Mouse (Mus musculus) adrenal gland, postnatal 14 days (tissue): ENCODE results near the gene Kcnh5. TPM values are rescaled to one million over a fixed set of nuclear protein-coding genes. Genes with fewer than 3 reads are reported as not detected.

ENCODE experiments used
- DNase-seq: peaks from one replicate; pipeline ENCODE4 v3.0.0; 2021; ENCODE audit warnings: mixed read lengths
- total RNA-seq: library from RNA; stranded (reverse); gene quantifications from 2 replicates; pipeline ENCODE4 v1.2.3, GENCODE M21; 2021

Kcnh5 gene
- total RNA-seq, 1 experiment from 2014 or later = not detected

DNA sequence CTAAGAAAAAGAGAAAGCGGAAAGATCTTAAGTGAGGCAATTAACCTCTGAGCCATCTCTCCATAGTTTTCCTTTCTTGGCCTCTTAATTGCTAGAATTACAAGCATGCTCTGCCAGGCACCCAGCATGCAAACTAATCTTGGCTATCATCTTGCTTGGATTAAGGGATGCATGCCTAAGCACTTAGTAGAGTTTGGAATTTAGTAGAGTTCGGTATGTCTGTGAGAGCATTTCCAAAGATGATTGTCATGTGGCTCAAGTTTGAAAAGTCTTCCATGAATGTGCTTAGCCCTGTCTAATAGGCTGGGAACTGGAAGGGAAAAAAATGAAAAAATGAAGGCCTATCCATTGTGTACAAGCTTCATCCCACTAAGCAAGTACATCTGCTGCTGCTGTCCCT is 224.5 kb downstream of the Kcnh5 start:
- no peak for DNase-seq

DNA sequence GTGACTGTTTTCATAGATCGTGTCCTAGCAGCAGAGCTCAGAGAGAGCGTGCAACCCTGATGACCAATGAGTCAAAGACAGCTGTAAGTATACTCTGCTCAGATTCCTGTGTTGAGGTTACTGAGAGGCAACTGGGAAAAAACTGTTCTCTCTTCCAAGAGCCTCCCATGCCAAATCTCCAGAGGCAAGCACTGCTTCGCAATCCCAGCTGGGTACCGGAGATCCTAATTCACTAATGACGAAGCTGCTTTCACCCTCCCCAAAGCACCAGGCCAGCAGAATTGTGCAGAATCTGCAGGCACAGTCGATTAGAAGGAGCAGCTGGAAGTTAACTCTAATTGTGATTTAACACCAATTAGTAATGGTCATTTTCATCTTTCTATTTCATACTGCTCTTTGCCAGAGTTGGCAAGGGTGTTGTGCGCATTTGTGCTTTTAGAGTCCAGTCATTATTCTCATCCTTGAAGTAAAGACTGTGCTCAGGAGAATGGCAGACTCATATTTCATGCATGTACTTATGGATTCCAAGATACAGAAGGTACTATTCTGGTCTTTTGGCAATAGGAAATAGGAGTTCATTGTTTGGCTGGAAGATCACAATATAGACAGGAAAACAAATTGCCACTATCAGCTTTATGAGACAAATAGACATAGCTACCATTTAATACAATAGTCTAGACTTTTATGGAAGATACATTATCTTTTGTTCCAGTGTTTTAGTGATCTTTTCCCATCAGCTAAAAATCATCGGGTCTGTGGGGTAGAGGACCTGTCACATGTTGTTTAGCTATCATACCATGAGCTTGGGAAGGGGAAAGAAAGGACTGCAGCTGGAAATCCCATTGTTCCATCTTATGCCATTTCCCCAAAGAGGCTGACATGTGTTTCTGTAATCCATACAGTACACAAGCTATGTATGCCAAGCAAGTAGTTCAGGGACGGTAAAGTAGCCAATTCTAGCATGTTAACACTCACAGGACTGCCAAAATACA is 225.7 kb downstream of the Kcnh5 start:
- DNase-seq = peak; percentile 8

DNA sequence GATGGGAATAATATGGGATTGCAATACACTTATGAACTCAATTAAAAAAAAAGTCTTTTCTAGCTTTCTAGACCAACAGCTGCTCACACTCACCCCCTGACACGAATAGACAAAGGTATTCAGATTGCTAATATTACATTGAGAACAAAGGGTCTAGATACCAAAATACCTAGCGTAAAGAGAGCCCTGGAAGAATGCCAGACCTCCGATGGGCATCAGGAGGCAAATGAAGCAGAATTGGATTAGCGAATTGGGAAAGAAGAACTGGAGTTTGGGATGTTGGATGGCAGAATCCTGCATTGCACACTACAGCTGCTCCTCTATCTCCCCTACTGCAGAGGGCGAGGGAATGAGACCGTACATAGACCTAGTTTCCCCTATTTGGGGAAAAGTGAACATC is 275.8 kb downstream of the Kcnh5 start:
- no peak for DNase-seq

DNA sequence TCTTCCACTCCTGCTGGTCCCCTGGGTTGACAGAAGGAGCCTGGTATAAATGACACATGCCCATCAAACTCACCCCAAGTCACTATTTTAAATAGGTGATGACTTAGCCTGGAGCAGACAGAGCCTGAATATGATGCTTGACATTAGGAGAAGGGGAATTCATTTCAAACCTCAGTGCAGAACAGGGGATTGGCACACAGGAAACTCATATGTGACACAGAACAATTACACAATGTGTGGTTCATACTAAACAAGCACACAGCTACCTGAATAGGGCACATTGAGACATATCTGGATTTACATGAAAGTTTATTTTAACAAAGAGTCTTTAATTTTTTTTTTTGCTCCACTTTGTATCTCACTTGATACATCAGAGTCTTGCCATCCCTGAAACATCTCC is 276.4 kb downstream of the Kcnh5 start:
- no peak for DNase-seq

DNA sequence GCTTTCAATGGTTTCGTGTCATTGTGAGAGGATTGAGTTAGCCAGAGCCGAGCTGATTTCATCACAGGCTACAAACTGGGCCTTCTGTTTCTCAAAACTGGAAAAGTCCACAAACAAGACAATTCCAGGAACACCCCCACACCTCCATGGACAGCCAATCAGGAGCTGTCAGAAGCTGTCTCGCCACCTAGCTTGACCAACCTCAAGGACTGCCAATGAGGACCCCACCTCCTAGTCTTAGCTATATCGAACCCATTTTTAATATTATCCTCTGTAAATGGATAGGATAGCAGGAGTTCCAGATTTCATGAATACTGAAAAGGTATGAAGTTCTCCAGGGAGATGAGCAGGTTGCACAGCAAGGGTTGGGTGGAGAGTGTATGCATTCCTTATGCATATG is 278.1 kb downstream of the Kcnh5 start:
- DNase-seq = no peak

DNA sequence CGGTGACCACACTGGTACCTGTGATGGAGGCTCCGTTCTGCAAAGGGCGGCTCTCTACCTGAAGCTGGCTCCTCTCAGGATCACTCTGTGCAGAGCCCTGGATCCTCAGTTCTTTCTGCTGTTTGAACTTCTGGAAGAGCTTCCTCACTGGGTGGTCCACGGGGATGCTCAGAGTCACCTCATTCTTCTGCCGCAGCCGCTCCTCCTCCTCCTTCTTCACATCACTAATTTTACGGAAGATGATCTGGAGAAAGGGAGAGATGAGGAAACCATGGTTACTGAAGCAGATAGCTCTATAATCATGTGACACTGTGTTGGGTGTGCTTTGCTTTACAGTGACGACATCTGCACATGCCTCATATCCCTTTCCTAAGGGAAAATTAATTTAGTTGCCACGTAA is 278.9 kb downstream of the Kcnh5 start:
- no peak for DNase-seq

DNA sequence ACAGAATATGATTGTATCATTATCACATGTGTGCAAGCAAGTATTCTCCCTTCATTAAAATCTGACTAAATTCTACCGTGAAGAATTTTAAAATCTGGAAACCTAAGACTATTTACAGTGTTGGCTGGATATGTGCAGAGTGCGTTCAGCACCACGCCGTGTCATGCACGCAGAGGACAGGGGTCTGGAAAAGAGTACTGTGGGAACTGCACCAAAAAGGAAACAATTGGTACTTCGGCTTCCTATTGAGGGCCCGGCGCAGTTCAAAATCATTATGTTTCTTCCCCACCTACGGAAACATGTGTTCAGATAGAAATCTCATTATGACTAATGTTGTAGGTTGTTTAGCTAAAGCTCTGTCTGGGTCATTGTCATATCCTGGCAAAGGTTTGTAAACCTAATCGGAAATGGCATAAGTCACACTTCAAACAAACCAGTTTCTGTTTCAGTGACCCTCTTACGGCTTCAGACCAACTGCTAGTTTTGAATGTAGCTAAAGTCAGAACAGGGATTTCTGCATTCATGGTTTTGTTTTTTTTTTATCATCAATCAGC is 282.2 kb downstream of the Kcnh5 start:
- DNase-seq = no peak

DNA sequence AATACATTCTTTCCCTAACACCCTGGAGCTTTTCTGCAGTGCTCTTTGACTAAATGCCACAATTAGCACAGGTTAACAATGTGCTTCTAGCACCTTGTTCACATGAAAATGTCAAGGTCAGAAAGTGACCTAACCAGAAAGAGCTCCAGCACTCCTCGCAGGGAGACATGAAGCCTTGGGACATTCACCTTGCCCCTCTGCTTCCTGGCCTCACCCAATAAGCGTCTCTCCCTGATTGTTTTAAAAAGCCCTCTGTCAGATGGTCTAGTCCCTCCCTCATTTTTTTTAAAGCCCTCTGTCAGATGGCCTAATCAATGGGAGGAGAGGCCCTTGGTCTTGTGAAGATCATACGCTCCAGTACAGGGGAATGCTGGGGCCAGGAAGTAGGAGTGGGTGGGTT is 287.7 kb downstream of the Kcnh5 start:
- DNase-seq = no peak

DNA sequence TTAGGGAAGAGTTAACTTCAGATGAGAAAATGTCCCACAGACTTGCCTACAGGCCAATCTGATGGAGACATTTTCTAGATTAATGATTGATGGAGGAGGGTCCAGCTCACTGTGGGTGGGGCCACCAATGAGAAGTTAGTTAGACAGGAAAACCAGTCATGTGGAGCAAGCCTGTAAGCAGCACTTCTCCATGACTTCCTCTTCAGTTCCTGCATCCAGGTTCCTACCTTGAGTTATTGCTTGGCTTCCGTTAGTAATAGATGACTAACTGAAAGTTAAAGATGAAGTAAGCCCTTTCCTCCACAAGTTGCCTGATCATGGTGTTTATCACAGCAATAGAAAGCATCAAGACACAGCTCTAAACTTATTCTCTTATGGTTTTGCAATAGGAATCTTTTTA is 290.1 kb downstream of the Kcnh5 start:
- no peak for DNase-seq

DNA sequence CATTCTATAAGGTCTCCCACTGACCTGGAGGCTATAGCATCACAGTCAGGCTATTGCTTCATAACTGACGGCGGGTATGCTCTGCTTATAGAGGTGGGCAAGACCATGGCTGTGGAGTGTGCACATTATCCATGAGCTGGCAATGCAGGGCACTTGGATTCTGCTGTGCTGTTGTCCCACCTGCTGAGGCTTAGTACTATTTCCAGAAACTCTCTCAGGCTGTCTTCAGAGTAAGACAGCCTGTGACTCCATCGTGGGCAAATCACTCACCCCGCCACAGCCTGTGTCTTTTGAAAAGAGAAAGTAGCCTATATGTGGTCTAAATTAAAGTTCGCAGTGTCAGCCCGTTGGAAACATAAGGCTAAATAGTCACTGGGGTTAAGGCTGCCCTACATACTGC is 295.8 kb downstream of the Kcnh5 start:
- DNase-seq = no peak

DNA sequence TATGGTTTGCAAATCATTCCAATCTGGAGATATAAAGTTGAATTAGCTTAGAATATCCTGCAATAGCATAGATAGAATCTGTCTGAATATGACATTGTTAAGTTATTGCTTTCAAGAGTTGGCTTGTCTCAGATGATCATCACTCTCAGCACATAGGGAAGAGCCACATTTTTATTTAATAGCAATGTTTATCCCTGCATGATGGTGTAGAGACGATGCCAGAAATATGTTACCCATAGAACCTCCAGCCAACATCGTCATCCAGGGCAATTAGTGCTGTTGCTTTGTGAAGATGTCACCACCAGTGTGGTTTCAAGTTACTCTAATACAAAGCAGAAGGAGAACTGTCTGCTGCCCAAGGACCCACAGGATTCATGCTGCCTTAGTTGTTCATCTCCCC is 321.5 kb downstream of the Kcnh5 start:
- no peak for DNase-seq

DNA sequence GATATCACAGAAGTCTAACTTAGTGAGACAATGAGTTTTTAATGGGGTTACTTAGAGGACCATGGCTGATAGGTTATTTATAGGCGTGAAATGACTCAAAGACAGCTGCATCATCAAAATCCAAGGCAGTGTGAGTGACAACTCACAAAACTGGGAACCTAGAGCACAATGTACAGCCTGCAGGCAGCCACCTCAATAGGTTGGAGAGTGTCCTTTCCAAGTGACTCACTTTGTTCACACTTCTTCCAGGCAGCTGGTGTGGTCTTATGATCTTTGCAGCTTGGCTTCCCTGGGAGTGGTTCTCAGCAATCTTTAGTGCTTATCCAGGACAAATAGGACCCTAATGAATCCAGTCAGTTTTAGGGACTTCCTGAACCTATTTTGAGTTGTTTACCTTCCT is 322.9 kb downstream of the Kcnh5 start:
- DNase-seq = no peak

DNA sequence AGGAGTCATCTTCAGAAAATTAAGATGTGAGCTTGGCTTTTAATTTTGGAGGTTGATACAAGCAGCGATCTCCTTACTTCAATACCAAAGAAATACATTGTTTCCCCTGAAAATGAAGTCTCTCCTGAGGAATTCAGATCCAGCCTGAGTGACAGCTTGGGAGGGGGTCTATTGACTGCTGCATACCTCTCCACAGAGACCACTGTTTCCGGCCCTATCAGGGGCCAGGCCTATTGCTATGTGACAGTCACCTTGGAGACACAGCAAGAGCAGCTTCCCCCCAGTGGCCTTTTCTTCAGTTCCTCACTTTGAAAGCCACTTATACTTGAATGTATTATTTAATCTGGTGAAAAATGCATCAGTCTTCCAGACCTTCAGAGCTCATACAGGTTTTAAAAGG is 326.8 kb downstream of the Kcnh5 start:
- DNase-seq = no peak

DNA sequence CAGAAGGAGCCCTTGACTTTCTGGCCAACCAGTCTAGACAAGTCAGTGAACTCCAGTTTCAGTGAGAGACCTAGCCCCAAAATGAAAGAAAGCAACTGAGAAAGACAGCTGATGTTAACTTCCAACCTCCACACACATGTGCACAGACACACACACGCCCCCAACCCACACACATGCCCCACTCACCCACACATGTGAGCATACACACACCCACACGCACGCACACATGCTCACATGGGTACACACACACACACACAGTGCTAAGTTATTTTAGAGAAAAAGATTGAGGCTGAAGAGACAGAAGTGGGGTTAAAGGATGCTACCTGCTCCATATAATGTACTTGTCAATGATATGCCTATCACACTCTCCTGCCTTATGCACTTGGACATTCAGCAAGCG is 327.2 kb downstream of the Kcnh5 start:
- DNase-seq = no peak

DNA sequence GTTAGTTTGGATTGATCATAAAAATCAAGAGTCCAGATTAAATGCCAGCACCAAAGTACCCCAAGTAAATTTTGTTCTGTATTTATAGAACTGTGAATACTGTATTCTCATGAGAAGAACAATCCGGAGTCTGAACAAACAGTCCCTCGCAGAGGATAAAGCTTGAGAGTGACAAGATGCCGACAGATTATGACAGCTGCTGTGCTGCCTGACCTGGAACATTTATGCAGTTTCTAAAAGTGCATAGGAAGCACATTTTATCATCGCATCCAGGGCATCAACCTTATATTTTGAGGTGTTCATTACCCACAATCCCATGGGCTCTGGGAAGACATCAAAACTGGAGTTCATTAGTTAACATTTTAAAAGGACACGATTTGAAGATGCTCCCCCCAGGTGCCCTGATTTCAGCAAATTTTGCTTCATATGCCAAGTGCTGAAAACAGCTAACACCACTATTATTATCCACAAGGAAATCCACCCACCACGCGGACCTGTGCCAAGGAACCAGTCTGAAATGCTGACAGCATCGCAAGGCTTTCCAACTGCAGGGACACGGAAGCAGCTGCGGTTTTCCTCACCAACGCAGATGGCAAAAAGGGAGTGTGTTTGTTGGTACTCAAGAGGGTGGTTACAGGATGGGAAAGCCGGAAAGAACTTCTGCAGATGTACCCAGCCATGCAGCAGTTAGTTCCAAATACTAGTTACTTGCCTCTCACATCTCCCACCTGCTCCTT is 328.4 kb downstream of the Kcnh5 start:
- DNase-seq = no peak

Other genes starting within 250 kb of the Kcnh5 start
- gene Rhoj, start 131.0 kb upstream of the Kcnh5 start, total RNA-seq = 23.1 and 26.7 TPM in 2 replicates
- not detected in 2 replicates for gene Gphb5, start 239.4 kb upstream of the Kcnh5 start, total RNA-seq